Mouse (Mus musculus) CH12F3 (cell line): ENCODE measurements around the gene Fgfr2.
"Not testable (repeated sequence)": the region's sequence is repeated elsewhere in the genome, so short reads cannot be mapped to it uniquely, and the experiment has no call there.

ENCODE experiments used
- in situ Hi-C: fragments of 300-500 bp; cut with MboI; formaldehyde crosslinking; loops from 2 replicates; pipeline ENCODE4 v1.14.3; 2020; ENCODE audit warnings: low sequenced_read_pairs

The Fgfr2 gene

GRCm38 (mm10) chr7:131541184-131542114 lies 1581.7 kb downstream of the Fgfr2 start:
- in situ Hi-C loops = no loop called here

- in situ Hi-C loops = loop anchor here (10.0 kb wide), 1 partner anchor 345 kb away; no protein-coding TSS in a partner anchor
Measured at GRCm38 (mm10) chr7:131539979-131540378, 1583.2 kb downstream of the Fgfr2 start.

DNA sequence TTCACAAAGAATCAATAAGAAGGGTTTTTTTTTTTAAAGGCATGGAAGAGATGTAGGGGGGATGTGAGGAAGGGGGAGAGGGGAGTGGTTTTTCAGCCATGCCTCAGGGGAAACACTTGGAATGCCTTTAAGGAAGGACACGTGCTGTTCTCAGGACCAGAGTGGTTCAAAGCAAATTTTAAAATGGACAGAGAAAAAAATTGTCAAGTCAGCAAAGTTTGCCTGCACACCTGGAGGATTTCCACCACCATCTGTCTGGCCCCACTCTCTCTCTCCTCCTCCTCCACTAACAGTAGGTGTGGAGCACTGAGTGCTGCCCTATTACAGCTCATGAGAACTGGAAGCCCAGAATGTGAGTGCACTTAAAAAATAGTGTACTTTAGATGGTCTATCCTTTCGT lies 1619.4 kb downstream of the Fgfr2 start:
- in situ Hi-C loops = no loop called here

- in situ Hi-C loops = no loop called here
Measured at GRCm38 (mm10) chr7:131478403-131478802, 1644.7 kb downstream of the Fgfr2 start.

DNA sequence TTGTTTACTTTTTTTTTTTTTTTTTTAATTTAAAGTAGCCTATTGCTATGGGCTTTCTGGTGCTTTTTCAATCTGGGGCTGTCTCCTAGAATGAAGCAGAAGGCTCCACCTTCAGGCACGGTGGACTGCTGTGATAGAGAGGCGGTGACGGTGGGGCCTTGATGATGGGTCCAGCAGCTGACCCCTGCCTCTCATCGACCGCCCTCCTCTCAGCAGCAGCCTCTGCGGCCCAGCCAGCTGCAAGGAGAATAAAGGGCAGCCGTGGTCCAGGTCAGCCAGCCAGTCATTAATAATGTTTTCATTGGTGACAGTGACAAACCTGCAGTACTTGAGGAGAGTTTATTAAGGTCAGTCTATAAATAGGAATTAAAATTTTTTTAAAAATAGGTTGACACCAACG lies 1646.0 kb downstream of the Fgfr2 start:
- in situ Hi-C loops = no loop called here

DNA sequence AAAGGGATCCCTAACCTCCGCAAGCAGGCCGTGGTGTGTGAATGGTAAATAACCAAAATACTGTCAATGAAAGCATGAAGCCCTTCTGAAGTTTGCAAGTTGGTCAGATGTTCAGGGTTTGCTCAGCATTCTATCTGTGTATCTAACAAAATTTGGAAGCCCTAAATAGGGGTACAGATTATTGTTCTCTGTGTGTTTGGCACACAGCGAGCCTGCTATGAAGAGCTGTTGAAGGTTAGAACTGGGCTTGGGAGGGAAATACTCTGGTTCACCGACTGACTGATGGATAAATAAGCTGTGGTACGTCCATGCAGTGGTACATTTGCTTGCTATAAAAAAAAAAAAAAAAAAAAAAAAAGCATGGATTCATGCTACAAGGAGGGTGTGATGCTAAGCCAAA lies 1651.6 kb downstream of the Fgfr2 start:
- in situ Hi-C loops = no loop called here

DNA sequence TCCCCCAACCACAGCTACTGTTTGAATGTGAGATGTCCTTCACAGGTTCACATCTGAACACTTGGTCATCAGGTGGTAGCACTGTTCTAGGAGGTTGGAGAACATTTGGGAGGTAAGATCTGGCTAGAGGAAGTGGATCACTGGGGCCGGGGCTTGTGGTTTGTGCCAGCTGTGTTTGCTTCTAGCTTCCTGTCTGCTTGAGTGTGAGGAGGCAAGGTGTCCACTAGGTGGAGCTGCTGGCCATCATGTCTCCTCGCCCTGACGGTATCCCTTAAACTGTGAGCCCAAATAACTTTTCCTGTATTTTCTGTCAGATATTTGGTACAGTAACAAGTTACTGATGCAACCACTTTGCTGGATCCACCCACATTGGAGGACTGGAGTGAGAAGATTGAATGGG lies 1653.6 kb downstream of the Fgfr2 start:
- in situ Hi-C loops = no loop called here

- in situ Hi-C loops = no loop called here
Measured at GRCm38 (mm10) chr7:131467312-131467711, 1655.8 kb downstream of the Fgfr2 start.

GRCm38 (mm10) chr7:131465735-131466134 lies 1657.4 kb downstream of the Fgfr2 start:
- in situ Hi-C loops = no loop called here

DNA sequence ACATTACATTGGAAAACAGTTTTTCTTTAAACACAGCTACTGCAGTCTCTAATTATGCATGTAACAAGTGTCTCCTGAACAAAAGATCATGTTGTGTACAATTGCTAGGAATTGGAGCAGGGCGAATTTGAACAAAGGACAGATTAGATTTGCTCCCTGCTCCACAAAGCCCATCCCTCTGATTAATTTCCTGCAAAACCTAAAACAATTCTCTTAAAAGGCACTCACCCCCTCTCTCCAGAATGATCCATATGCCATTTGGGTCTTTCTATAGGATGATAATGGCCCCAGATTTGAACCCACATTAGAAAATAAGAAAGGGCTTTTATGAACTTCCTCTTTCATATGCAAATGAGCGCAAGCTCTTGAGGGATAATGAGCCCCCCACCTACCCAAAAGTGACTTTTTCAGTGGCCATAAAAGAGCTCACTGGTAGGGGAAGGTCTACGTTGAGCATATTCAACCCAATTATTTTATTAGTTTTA lies 1658.0 kb downstream of the Fgfr2 start:
- in situ Hi-C loops = no loop called here

DNA sequence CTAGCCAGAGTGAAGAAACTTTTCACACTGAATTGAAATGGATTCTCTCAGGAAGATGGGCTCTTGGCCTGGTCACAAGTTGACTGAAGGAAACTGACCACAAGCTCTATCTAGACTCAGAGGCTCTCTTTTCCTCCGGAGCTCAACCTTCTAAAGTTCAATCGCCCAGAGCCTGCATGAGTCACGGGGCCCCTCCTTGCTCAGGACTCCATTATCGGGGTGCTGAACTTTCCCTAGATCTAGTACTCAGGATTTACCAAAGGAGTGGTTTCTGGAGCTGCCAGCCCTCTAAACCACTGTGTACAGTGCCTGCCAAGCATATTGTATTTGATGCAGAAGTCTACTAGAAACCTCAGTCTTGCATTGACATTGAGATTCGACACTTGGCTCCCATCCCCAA lies 1666.4 kb downstream of the Fgfr2 start:
- in situ Hi-C loops = no loop called here

DNA sequence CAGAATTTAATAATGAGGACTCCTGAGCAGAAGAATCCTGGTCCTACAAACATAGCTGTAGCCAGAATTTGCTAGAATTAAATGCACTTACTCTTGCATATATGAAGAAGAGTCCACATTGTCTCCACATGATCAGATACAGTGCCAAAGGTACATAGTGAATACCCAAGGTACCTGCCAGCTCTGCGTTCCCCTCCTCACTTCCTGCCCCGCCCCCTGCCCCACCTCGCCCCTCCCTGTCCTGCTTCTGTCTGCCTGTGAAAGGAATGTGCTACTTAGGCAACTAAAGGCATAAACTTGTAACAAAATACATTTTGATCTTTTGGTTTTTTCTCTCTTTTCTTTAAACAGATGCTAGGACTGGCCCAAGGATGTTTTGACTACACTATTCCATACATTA lies 1686.1 kb downstream of the Fgfr2 start:
- in situ Hi-C loops = loop anchor here (10.0 kb wide), 1 partner anchor 448 kb away; no protein-coding TSS in a partner anchor

GRCm38 (mm10) chr7:131434276-131434675 lies 1688.9 kb downstream of the Fgfr2 start:
- in situ Hi-C loops = loop anchor here (10.0 kb wide), 1 partner anchor 451 kb away; no protein-coding TSS in a partner anchor

GRCm38 (mm10) chr7:131432244-131432643 lies 1690.9 kb downstream of the Fgfr2 start:
- in situ Hi-C loops = loop anchor here (10.0 kb wide), 1 partner anchor 453 kb away; no protein-coding TSS in a partner anchor

- in situ Hi-C loops = no loop called here
Measured at GRCm38 (mm10) chr7:131427331-131427730, 1695.8 kb downstream of the Fgfr2 start.

- in situ Hi-C loops = no loop called here
Measured at GRCm38 (mm10) chr7:131424912-131425311, 1698.2 kb downstream of the Fgfr2 start.

GRCm38 (mm10) chr7:131417605-131418004 lies 1705.5 kb downstream of the Fgfr2 start:
- in situ Hi-C loops = no loop called here

DNA sequence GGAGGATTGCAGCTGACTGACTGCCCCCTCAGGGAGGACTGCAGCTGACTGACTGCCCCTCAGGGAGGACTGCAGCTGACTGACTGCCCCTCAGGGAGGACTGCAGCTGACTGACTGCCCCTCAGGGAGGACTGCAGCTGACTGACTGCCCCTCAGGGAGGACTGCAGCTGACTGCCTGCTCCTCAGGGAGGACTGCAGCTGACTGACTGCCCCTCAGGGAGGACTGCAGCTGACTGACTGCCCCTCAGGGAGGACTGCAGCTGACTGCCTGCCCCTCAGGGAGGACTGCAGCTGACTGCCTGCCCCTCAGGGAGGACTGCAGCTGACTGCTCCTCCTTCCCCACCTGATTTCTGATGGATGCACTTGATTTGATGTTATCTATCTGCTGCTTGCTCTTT lies 1706.4 kb downstream of the Fgfr2 start:
- in situ Hi-C loops = not testable (repeated sequence)

DNA sequence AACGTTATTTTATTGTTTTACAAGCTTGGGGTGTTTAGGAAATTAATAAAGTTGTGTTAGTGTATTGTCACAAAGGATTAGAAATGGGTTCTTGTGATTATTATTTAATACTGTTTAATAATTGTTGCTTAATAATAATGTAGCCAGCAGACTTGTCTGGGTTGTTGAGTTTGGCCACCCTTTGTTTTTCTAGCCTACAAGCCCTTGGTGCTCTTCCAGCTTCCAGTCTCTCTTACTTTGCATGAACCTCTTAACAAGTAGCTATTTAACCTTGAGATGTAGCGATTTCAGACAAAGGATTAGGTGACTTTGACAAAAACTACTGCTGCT lies 1711.2 kb downstream of the Fgfr2 start:
- in situ Hi-C loops = no loop called here

- in situ Hi-C loops = no loop called here
Measured at GRCm38 (mm10) chr7:131411221-131411940, 1711.8 kb downstream of the Fgfr2 start.

GRCm38 (mm10) chr7:131410416-131411058 lies 1712.6 kb downstream of the Fgfr2 start, which contains the start of the genes Ikzf5 and Acadsb:
TSS of gene Ikzf5 (minus strand) at chr7:131410521.
TSS of gene Acadsb (plus strand) at chr7:131410601.
- in situ Hi-C loops = no loop called here
